Mouse (Mus musculus) lung, adult 10 weeks (tissue): ENCODE measurements around the gene Dis3l. TPM values are rescaled to one million over a fixed set of nuclear protein-coding genes. Genes with fewer than 3 reads are reported as not detected.

ENCODE experiments used
- polyA plus RNA-seq: library from polyadenylated mRNA; stranded (reverse); fragments of 350-450 nt; fragmentation: Illumina TruSeq; extraction: RNeasy Lipid Tissue Mini Kit (QIAGEN cat#74804); gene quantifications from one replicate; pipeline ENCODE4 v1.2.3, GENCODE M21; 2014; ENCODE audit warnings: low read depth, low replicate concordance; ENCODE audit not compliant: insufficient read depth

Dis3l gene
- 7.0 TPM for polyA plus RNA-seq

GRCm38 (mm10) chr9:64341254-64341566 lies at the start of gene Dis3l:
Gene Dis3l (minus strand): TSS chr9:64341288.

GRCm38 (mm10) chr9:64385511-64386465 lies 44.7 kb upstream of the Dis3l start, which contains the start of gene Megf11:
Gene Megf11 (plus strand): TSS chr9:64385626.

GRCm38 (mm10) chr9:64281105-64281780 lies 59.8 kb downstream of the Dis3l start, which contains the start of gene Tipin:
Gene Tipin (plus strand): TSS chr9:64281581.

Other genes with a start within 250 kb of the Dis3l start
- 0.32 TPM for gene Lctl, start 224.1 kb downstream of the Dis3l start, polyA plus RNA-seq
- 0.46 TPM for gene Zwilch, start 168.2 kb downstream of the Dis3l start, polyA plus RNA-seq
- gene Rpl4, start 167.9 kb downstream of the Dis3l start, polyA plus RNA-seq: 757 TPM
- 42.6 TPM for gene Snapc5, start 162.0 kb downstream of the Dis3l start, polyA plus RNA-seq
- gene Uchl4, start 106.1 kb downstream of the Dis3l start, polyA plus RNA-seq: 0.21 TPM
- gene Map2k1, start 87.7 kb downstream of the Dis3l start, polyA plus RNA-seq: 42.0 TPM
- gene Tipin, start 59.7 kb downstream of the Dis3l start, polyA plus RNA-seq: 27.4 TPM
- 0.12 TPM for gene Megf11, start 44.3 kb upstream of the Dis3l start, polyA plus RNA-seq